Mouse (Mus musculus) spleen, embryonic (tissue): ENCODE results near the gene Npr2.
"Not testable (repeated sequence)": the region's sequence is repeated elsewhere in the genome, so short reads cannot be mapped to it uniquely, and the experiment has no call there.

ENCODE experiments used
- CTCF ChIA-PET: fragments of 350-600 bp; sonication (Branson Sonifier 250); formaldehyde crosslinking; loops from one replicate; lab custom pipeline; 2022; lab: Charles Lee

Gene Npr2

DNA sequence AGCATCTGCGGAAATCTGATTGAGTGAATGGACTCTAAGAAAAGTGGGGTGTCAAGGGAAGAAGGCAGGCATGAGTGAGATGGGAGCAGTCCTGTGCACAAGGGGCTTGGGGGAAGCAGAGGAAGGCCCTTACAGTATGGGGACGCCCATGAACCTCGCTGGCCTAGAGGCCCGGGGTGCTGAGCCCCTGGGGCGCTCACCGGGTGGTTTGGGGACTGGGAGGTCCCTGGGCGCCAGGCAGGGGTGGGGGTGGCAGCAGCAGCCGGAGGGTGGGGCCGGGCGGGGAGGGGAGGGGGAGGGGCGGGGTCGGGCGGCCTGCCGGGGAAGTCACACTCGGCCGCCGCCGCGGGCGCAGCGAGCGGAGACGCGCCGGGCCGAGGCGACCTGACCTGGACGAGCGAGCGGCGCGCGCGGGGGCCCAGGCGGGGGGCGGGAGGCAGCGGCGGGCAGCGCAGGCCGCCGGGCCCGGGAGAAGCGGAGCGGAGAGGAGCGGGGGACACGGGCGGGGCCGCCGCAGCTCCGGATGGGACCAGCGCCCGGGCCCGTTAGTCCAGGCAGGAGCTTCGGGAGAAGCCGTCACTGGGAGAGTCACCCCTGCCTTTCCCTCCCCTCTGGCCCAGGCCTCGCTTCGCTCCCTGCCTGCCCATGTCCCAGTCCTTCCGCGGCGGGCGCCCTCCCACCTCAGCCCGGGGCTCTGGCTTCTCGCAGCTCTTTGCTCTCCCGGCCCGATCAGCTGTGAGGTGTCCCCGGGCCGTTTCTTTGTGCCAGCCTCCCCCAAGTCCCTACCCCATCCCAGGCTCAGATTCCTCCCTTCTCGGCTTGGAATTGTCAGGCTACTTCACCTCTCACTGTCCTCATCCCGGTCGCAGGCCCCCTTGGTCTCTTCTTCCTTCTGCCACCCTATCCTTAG, at the start of gene Npr2:
TSS of gene Npr2 (plus strand) at position 890 of the 910 bp plus-strand sequence.
- CTCF ChIA-PET = no interaction called here

DNA sequence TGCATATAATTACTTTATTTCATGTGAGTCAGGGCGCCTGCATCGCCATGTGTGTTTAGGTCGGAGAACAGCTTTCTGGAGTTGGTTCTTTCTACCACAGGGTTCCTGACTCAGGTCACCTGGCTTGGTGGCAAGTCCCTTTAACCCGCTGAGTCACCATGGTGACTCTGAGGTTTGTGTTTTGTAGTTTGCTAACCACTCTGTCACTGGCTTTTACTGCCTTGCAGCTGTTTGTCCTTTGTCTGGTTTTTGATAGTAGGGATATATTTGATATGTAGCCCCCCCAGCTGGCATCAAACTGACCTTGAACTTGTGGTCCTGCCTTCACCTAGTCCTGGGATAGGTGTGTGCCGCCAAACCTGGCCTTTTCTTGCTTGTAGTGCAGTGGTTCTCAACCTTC, 49.5 kb upstream of the Npr2 start:
- CTCF ChIA-PET = no interaction called here

DNA sequence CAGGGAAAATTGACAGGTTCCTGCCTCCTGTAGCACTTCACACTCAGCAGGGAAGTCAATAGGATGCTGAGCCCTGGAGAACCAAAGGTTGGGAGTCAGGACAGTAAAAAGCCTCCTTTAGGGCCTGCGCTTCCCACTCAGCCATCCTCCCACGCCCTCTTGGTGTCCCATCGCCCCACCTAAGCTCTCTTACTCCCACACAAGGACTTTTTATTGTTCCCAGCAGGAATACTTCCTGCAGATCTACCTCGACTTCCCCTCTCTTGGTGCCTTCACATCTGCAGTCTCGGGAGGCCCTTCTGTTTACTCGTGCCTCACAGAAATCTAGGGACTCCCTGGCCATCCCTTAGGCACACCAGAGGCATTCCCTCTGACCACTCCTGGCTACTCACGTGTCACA, 48.3 kb upstream of the Npr2 start:
- CTCF ChIA-PET = no interaction called here

GRCm38 (mm10) chr4:43584444-43585416, 47.0 kb upstream of the Npr2 start, which contains the start of gene Msmp:
Gene Msmp, minus strand, starts transcription at chr4:43584494.
- CTCF ChIA-PET = no interaction called here

- CTCF ChIA-PET = no interaction called here
Observed at GRCm38 (mm10) chr4:43585682-43586081, 46.1 kb upstream of the Npr2 start.

DNA sequence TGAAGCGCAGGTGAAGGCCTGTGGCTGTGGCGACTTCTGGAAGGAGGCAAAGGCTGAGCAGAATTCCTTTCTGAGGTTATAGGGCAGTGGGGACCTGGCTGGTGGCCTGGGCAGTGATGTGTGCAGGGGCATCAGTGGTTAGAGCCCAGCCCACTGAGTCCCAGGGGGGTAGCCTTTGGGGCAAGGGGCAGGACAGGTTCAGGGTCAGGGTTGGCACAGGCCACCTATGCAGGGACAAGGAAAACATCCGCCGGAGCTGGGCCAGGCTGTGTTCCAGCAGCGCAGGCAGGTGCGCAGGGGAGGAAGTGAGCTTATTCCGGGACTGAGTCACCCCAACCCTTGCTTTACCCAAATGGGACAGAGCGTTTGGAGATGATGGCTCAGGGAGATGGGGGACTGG, 45.3 kb upstream of the Npr2 start:
- CTCF ChIA-PET = interaction anchor here (0.5 kb wide), 1 partner anchor 99 kb away, joined by 4 read pairs; no protein-coding TSS in a partner anchor

DNA sequence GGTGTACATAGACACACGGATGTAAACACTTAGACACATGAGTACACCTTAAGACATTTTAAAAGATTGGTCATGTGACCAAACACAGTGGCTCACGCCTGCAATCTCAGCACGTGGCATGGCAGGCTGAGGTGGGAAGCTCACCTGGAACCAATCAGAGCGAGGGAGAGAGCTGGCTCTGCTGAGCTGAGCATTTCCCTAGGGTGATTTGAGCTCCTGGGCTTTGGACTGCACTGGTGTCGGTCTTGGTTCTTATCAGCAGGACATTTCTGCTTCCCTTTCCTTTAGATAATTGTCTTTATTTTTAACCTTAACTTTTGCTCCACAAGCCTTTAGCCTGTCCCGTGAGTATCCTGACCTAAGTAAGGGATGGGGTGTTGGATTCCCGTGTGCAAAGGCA, 44.1 kb upstream of the Npr2 start:
- CTCF ChIA-PET = no interaction called here

- CTCF ChIA-PET = no interaction called here
Observed at GRCm38 (mm10) chr4:43591543-43591942, 40.2 kb upstream of the Npr2 start.

- CTCF ChIA-PET = no interaction called here
Observed at GRCm38 (mm10) chr4:43591961-43592360, 39.8 kb upstream of the Npr2 start.

- CTCF ChIA-PET = interaction anchor here (0.5 to 0.7 kb wide), 2 partner anchors 9 to 101 kb away, joined by 3 to 6 read pairs; partner anchors contain the start of gene Ccdc107
Observed at GRCm38 (mm10) chr4:43593453-43593852, 38.3 kb upstream of the Npr2 start.

- CTCF ChIA-PET = not testable (repeated sequence)
Observed at GRCm38 (mm10) chr4:43596597-43596996, 35.1 kb upstream of the Npr2 start.

GRCm38 (mm10) chr4:43598200-43598599, 33.5 kb upstream of the Npr2 start:
- CTCF ChIA-PET = no interaction called here

DNA sequence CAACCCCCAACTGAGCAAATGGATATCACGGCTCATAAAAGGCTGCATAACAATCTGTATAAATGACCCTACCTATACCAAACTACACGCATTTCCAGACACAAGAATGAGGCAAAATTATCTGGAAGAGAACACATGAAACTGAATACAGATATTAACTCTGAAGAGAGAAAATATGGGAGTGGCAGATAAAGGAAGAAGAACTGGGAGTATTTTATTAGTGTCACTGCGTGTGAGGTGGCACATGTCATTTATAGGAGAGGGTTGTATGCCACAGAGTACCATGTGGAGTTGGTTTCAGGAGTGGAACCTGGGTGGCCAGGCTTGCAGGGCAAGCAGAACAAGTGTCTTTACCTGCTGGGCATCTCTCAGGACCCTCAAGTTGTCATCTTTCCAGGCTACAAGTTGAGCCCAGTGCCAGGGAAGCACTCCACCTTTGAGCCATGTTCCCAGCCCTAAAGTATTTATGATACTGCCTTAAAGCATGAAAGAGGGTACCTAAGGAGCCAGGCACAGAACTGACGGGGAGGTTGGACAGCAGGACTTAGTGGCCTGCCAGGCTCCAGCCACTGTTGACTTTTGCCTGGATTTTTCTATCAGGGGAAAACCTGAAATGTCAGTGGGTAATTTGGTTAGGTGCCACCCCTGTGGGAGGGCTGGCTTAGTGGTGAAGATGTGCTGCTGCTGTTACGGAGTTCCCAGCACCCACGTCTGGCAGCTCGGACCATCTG, 32.9 kb upstream of the Npr2 start:
- CTCF ChIA-PET = interaction anchor here (0.7 kb wide), 1 partner anchor 166 kb away, joined by 3 read pairs; no protein-coding TSS in a partner anchor

DNA sequence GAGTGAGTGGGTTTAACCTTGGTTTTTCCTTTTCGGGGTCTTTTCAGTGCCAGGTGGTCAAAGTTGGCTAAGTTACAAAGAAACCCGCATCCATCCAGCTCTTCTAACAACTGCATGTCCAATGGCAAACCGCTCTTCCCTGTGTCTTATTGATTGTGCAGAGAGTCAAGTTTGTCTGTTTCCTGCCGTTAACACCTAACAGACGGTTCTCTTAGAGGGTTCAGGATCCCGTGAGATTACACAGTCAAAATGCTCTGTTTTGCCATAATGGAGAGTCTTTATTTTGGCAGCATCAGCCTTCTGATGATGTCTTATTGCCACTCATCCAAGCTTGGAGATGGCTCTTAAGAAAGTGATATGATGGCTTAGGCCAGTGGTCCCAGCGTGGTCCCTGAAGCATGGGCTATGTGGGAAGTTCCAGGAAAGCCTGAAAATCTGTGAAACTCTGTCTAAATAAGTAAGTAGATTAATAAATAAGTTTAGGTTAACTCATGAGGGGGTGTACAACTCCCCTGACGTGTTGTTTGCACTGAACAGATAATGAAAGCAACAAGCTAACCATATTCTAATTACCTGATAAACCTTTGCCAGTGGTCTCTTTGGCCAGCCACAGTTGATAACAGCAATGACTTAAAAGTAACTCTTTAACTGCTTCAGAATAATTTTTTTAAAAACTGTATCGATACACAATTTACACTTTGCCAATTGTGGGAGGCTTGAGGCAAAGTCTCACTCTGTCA, 31.4 kb upstream of the Npr2 start:
- CTCF ChIA-PET = no interaction called here

GRCm38 (mm10) chr4:43604099-43604498, 27.6 kb upstream of the Npr2 start:
- CTCF ChIA-PET = no interaction called here

GRCm38 (mm10) chr4:43604751-43605685, 26.7 kb upstream of the Npr2 start:
- CTCF ChIA-PET = no interaction called here

- CTCF ChIA-PET = no interaction called here
Observed at GRCm38 (mm10) chr4:43612534-43612933, 19.2 kb upstream of the Npr2 start.

DNA sequence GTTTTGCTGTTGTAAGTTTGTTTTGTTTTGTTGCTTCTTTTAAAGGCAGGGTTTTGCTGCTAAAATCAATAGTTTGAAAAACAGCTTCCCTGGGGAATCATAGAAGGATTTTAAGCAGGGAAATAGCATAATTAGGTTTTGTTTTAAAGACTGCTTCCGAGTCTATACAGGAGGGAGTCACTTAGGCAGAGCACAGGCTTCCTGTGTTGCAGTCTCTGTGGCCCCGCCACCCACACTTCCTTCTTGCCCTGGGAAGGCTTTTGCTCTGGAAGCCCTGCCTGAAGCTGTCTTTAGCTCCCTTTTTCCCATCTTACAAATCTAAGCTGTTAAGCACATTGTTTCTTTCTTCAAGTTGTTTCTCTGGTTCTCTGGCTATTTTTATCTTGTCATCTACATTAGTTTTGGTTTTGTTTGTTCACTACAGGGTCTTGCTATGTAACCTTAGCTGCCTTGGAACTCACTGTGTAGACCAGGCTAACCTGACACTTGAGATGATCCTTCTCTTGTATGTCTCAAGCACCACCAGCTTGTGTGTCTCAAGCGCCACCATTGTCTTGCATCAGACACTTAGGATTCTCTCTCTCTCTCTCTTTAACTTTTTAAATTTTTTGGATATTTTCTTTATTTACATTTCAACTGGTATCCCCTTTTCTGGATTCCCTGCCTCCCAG, 18.5 kb upstream of the Npr2 start:
- CTCF ChIA-PET = no interaction called here
